Mouse (Mus musculus) neural tube, embryonic 15.5 days (tissue): ENCODE measurements at regions not wholly inside any gene's neighbourhood (a gene's known extent, or its start where the extent isn't known, plus 50 kb on each side); places are given as distances from the start of the nearest gene placed in this dataset.

Experiments
- ATAC-seq: fragments of 200-750 bp; cut with Nextera tagmentation; 2 replicates; pipeline ENCODE4 v1.8.0; 2017; ENCODE audit warnings: mild to moderate bottlenecking, moderate TSS enrichment, moderate library complexity; ENCODE audit not compliant: low FRiP score
- H3K27ac ChIP-seq: fragments of 300-500 bp; sonication (generic); replicated peaks from 2 replicates; pipeline ENCODE4 v1.5.1; 2015; ENCODE audit warnings: mild to moderate bottlenecking, inconsistent platforms
- H3K27me3 ChIP-seq: fragments of 300-500 bp; sonication (generic); replicated peaks from 2 replicates; pipeline ENCODE4 v1.6.1; 2015; ENCODE audit warnings: inconsistent platforms
- H3K36me3 ChIP-seq: fragments of 300-500 bp; sonication (generic); 2 replicates; pipeline ENCODE4 v1.6.1; 2015; ENCODE audit warnings: inconsistent platforms
- H3K4me1 ChIP-seq: fragments of 300-500 bp; sonication (generic); 2 replicates; pipeline ENCODE4 v1.6.1; 2015; ENCODE audit warnings: inconsistent platforms
- H3K4me2 ChIP-seq: fragments of 300-500 bp; sonication (generic); 2 replicates; pipeline ENCODE4 v1.6.1; 2015; ENCODE audit warnings: inconsistent platforms, mild to moderate bottlenecking, moderate library complexity
- H3K4me3 ChIP-seq: fragments of 300-500 bp; sonication (generic); replicated peaks from 2 replicates; pipeline ENCODE4 v1.5.1; 2015; ENCODE audit warnings: mild to moderate bottlenecking, inconsistent platforms
- H3K9ac ChIP-seq: fragments of 300-500 bp; sonication (generic); replicated peaks from 2 replicates; pipeline ENCODE4 v1.6.1; 2015; ENCODE audit warnings: mild to moderate bottlenecking, inconsistent platforms
- H3K9me3 ChIP-seq: fragments of 300-500 bp; sonication (generic); replicated peaks from 2 replicates; pipeline ENCODE4 v1.6.1; 2016; ENCODE audit warnings: inconsistent platforms
- WGBS: fragments of 180-500 bp; shearing (Covaris S2); methylation state at CpG from one replicate; pipeline ENCODE4 v1.1.7; 2015; ENCODE audit warnings: mixed read lengths; 5-methylcytosine and 5-hydroxymethylcytosine counted together

GRCm38 (mm10) chr9:51670531-51670930 is 94.6 kb upstream of the Arhgap20 start:
- Histone ChIP-seq H3K27me3 (no peaks in the 10 kb centered on the region), H3K9ac (no peak overlapping the region), H3K36me3 (no peaks in the 10 kb centered on the region), H3K4me1 (no peaks in the 10 kb centered on the region), H3K27ac (no peak overlapping the region), H3K4me3 (no peak overlapping the region), H3K4me2 (no peak overlapping the region), H3K9me3 (no peaks in the 10 kb centered on the region)
- no peak for ATAC-seq
- WGBS, result 85% methylated on average over 2 of the region's 2 CpGs

- Histone ChIP-seq H3K9ac (no peak overlapping the region), H3K4me2 (no peak overlapping the region), H3K4me3 (no peak overlapping the region), H3K36me3 (no peaks in the 10 kb centered on the region), H3K27me3 (no peaks in the 10 kb centered on the region), H3K27ac (no peak overlapping the region), H3K9me3 (no peaks in the 10 kb centered on the region), H3K4me1 (no peaks in the 10 kb centered on the region)
- WGBS, result 81% methylated on average over 1 of the region's 1 CpGs
- no peak for ATAC-seq
Observed at GRCm38 (mm10) chr9:51686536-51686935, 78.6 kb upstream of the Arhgap20 start.

GRCm38 (mm10) chr9:51714326-51714725 is 50.8 kb upstream of the Arhgap20 start:
- Histone ChIP-seq H3K36me3 (no peaks in the 10 kb centered on the region), H3K9ac (no peak overlapping the region), H3K27ac (no peak overlapping the region), H3K27me3 (no peaks in the 10 kb centered on the region), H3K4me2 (no peak overlapping the region), H3K9me3 (no peaks in the 10 kb centered on the region), H3K4me1 (no peaks in the 10 kb centered on the region), H3K4me3 (no peak overlapping the region)
- no peak for ATAC-seq
- whole genome bisulfite sequencing, result 91% methylated on average over 3 of the region's 3 CpGs
